Comparison of ENCODE assay signal across 8 mouse cellular contexts in the genomic region with DNA sequence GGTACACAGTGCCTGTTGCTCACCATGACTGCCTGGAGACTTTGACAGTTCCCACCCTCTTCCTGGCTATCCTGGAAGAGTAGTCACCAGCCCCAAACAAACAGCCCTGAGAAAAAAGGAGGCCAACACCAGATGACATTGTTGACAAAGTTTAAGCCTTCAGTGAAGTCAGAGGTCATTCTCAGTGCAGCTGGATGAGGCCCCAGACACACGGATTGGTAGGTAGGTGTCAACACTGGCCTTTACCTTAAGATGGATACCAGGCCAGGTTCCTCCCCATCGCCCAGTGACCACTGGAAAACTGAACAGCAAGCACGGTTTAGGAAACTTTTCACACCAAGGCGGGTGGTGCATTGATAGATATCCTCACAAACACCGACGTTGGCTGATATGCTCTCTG. TPM values are rescaled to one million over a fixed set of nuclear protein-coding genes. Genes with fewer than 3 reads are reported as not detected.
A peak's percentile ranks its signal among the peaks of the same experiment; 100 is the strongest.
DNase-seq lines count a peak whose midpoint lies in the region; ATAC-seq and TF ChIP-seq lines count a peak whose summit lies in the region.

No protein-coding gene starts in this region.

- no peaks in the 10 kb centered on the region for H3K36me3 ChIP-seq in G1E (replicated peaks)
- H3K36me3 ChIP-seq in heart, embryonic 16.5 days (ENCODE audit: control insufficient read depth, insufficient read depth): no peaks in the 10 kb centered on the region
- H3K36me3 ChIP-seq in liver, postnatal 0 days (replicated peaks; ENCODE audit: insufficient read depth, low read length): no peaks in the 10 kb centered on the region

- ATAC-seq in G1E (ENCODE audit: extremely low read depth, insufficient number of reproducible peaks, low FRiP score, poor library complexity, severe bottlenecking): no peak
- ATAC-seq in heart, embryonic 16.5 days (replicated peaks; ENCODE audit: extremely low read depth, insufficient read depth, low FRiP score): no peak
- ATAC-seq in liver, postnatal 0 days: peak; percentile 2; the same call in 1 of the 2 replicates

- peak; percentile 57 for DNase-seq in heart, adult 8-10 months (ENCODE audit: low spot score)
- DNase-seq in heart, postnatal 36 days: no peak
- DNase-seq in G1E (ENCODE audit: low spot score): no peak
- no peak for DNase-seq in liver, postnatal 0 days
- DNase-seq in right cerebral cortex, postnatal 14 days: no peak
- no peak for DNase-seq in left cerebral cortex, postnatal 10 days (ENCODE audit: extremely low spot score in 1 of 2, low spot score in 2 of 2)
- no peak for DNase-seq in urinary bladder, postnatal 10 days (ENCODE audit: low spot score)

- peak overlapping the region; percentile 96 for H3K27ac ChIP-seq in heart, embryonic 16.5 days (ENCODE audit: low read length)
- H3K27ac ChIP-seq in liver, postnatal 0 days (ENCODE audit: low read depth): peak overlapping the region; percentile 96

- H3K9ac ChIP-seq in heart, embryonic 16.5 days (ENCODE audit: low read length): peak overlapping the region; percentile 79
- H3K9ac ChIP-seq in liver, postnatal 0 days (replicated peaks): peak overlapping the region; percentile 52

- peaks cover 61% of the 10 kb centered on the region for H3K4me1 ChIP-seq in G1E (ENCODE audit: insufficient read depth, low read depth, low read length)
- peaks cover 43% of the 10 kb centered on the region for H3K4me1 ChIP-seq in heart, embryonic 16.5 days (ENCODE audit: control insufficient read depth, insufficient read depth, low read length)
- peaks cover 66% of the 10 kb centered on the region for H3K4me1 ChIP-seq in liver, postnatal 0 days (ENCODE audit: insufficient read depth)

- peak overlapping the region; percentile 70; the same call in 1 of the 2 replicates for H3K4me3 ChIP-seq in G1E (ENCODE audit: low read depth, low read length)
- H3K4me3 ChIP-seq in heart, embryonic 16.5 days (ENCODE audit: low read length): peak overlapping the region; percentile 54; the same call in 1 of the 2 replicates
- H3K4me3 ChIP-seq in liver, postnatal 0 days (ENCODE audit: low read depth, low read length): peak overlapping the region; percentile 42; the same call in 1 of the 2 replicates

- TF ChIP-seq EP300 in liver, postnatal 0 days (IDR thresholded peaks at IDR 0.05; ENCODE audit: low read depth): no peak

- peak overlapping the region; percentile 80 for H3K4me2 ChIP-seq in heart, embryonic 16.5 days (ENCODE audit: low read depth, low read length)
- peak overlapping the region; percentile 78 for H3K4me2 ChIP-seq in liver, postnatal 0 days (ENCODE audit: low read depth, low read length)

- H3K9me3 ChIP-seq in G1E (replicated peaks): no peaks in the 10 kb centered on the region
- no peaks in the 10 kb centered on the region for H3K9me3 ChIP-seq in heart, embryonic 16.5 days (replicated peaks; ENCODE audit: control insufficient read depth, low read length)
- no peaks in the 10 kb centered on the region for H3K9me3 ChIP-seq in liver, postnatal 0 days (ENCODE audit: low read length)

- peaks cover 56% of the 10 kb centered on the region for H3K27me3 ChIP-seq in G1E (ENCODE audit: insufficient read depth, low read length)
- no peaks in the 10 kb centered on the region for H3K27me3 ChIP-seq in heart, embryonic 16.5 days (ENCODE audit: control insufficient read depth, insufficient read depth, low read length)
- H3K27me3 ChIP-seq in liver, postnatal 0 days (ENCODE audit: insufficient read depth, low read length): no peaks in the 10 kb centered on the region

- no peak for TF ChIP-seq CTCF in G1E (IDR thresholded peaks at IDR 0.05; ENCODE audit: low read depth, low read length)
- TF ChIP-seq CTCF in liver, postnatal 0 days (IDR thresholded peaks at IDR 0.05; ENCODE audit: low read depth): no peak

- WGBS in heart, embryonic 16.5 days: 18% methylated on average over 6 of the region's 6 CpGs
- WGBS in liver, postnatal 0 days (ENCODE audit: insufficient replicate concordance): 24% methylated on average over 6 of the region's 6 CpGs

- intact Hi-C loops in heart, postnatal 36 days (cut with DNase I): loop anchor here (1.0 kb wide), 1 partner anchor 12 kb away; no protein-coding TSS in a partner anchor
- intact Hi-C loops in left cerebral cortex, postnatal 10 days (cut with DNase I): no loop called here

RNA-seq across cellular contexts. Expression of a gene that starts 13.4 kb away (rescaled TPM):
- total RNA-seq in heart, adult 8-10 months (2022): 10 to 100 TPM; 18.3 to 35.3 (median 28.0) TPM
- 10 to 100 TPM; 26.6 to 61.0 TPM for total RNA-seq in heart, postnatal 36 days (2021)
- total RNA-seq in G1E (2014; fragmentation: Nextera tagmentation): 14.3 and 25.7 TPM in 2 replicates
- 12.3 and 13.5 TPM in 2 replicates for total RNA-seq in G1E (2017)
- 2.3 and 4.6 TPM in 2 replicates for polyA plus RNA-seq in G1E (2012)
- 49.5 and 50.9 TPM in 2 replicates for polyA plus RNA-seq in heart, embryonic 16.5 days (2015; fragmentation: Nextera tagmentation; extraction: Ambion mirVana)
- polyA plus RNA-seq in liver, postnatal 0 days (2015; fragmentation: Nextera tagmentation; extraction: Ambion mirVana): 60.1 and 62.6 TPM in 2 replicates
- total RNA-seq in left cerebral cortex, postnatal 10 days (2021): 10 to 100 TPM; 10.0 to 11.5 TPM

RNA-seq across cellular contexts. Expression of a gene that starts 18.7 kb away (rescaled TPM):
- not detected for total RNA-seq in heart, adult 8-10 months (2022)
- not detected for total RNA-seq in heart, postnatal 36 days (2021)
- not detected in 2 replicates for total RNA-seq in G1E (2014; fragmentation: Nextera tagmentation)
- total RNA-seq in G1E (2017): not detected in 2 replicates
- polyA plus RNA-seq in G1E (2012): not detected in 2 replicates
- 0.31 and 0.46 TPM in 2 replicates for polyA plus RNA-seq in heart, embryonic 16.5 days (2015; fragmentation: Nextera tagmentation; extraction: Ambion mirVana)
- 0.26 TPM in 2 replicates for polyA plus RNA-seq in liver, postnatal 0 days (2015; fragmentation: Nextera tagmentation; extraction: Ambion mirVana)
- under 1 TPM; 0.26 to 0.60 TPM for total RNA-seq in left cerebral cortex, postnatal 10 days (2021)

RNA-seq across cellular contexts. Expression of a gene that starts 55.3 kb away (rescaled TPM):
- 10 to 100 TPM in 1 of 4 experiments, 1 to 10 TPM in 3; 5.9 to 14.1 (median 8.2) TPM for total RNA-seq in heart, adult 8-10 months (2022)
- total RNA-seq in heart, postnatal 36 days (2021): 10 to 100 TPM in 1 of 2 experiments, 1 to 10 TPM in 1; 8.6 to 13.2 TPM
- total RNA-seq in G1E (2014; fragmentation: Nextera tagmentation) (not detected in 2 replicates), G1E (2017) (0.16 TPM in 1 of 2 replicates, not detected in the other)
- polyA plus RNA-seq in G1E (2012): not detected in 2 replicates
- polyA plus RNA-seq in heart, embryonic 16.5 days (2015; fragmentation: Nextera tagmentation; extraction: Ambion mirVana): 23.6 and 29.5 TPM in 2 replicates
- polyA plus RNA-seq in liver, postnatal 0 days (2015; fragmentation: Nextera tagmentation; extraction: Ambion mirVana): 1.6 TPM in 2 replicates
- total RNA-seq in left cerebral cortex, postnatal 10 days (2021): 10 to 100 TPM; 15.6 to 15.8 TPM

Comparison
In these comparisons a context has a peak if more than half of its experiments do, and no peak if none do; other contexts are left out.
1. RNA of a gene that starts 55.3 kb away (total RNA-seq): 15.6 to 15.8 TPM in left cerebral cortex, postnatal 10 days, 8.6 to 13.2 TPM in heart, postnatal 36 days and 5.9 to 14.1 TPM in heart, adult 8-10 months; 0.16 TPM in G1E; every median in the first group is over 4 times any median in the second.
2. Peak in every context shown above with its lines, with median percentiles within 50 percentile points of each other: H3K4me3 ChIP-seq.